Mouse (Mus musculus) left cerebral cortex, postnatal 14 days (tissue): ENCODE data around the gene Gm20604. TPM values are rescaled to one million over a fixed set of nuclear protein-coding genes. Genes with fewer than 3 reads are reported as not detected.

Experiments used
- DNase-seq, 2 experiments: peaks; one replicate each; pipeline ENCODE4 v3.0.0; 2021 to 2022; ENCODE audit warnings: low spot score in 2 of 2, mixed read lengths in 1 of 2
- intact Hi-C: fragments of 180-260 bp; cut with DNase I; formaldehyde crosslinking; loops from one replicate; pipeline ENCODE4 v1.15.1; 2025
- long read RNA-seq, 2 experiments: library from polyadenylated mRNA; stranded (forward); transcript quantifications; one replicate each; pipeline ENCODE4 v2.0.0; 2021
- total RNA-seq, 2 experiments: library from RNA; stranded (reverse); gene quantifications; 2 replicates each; pipeline ENCODE4 v1.2.3; 2021

Gene Gm20604
- 10 to 100 TPM; 20.6 to 21.9 TPM for total RNA-seq
- long read RNA-seq, experiment 1, transcript Gm20604-201 (2 exons, 2,795 nt), result major isoform, 20 of 24 reads
- long read RNA-seq, experiment 1, partial matches to known transcripts, result 0 of 24 reads
- long read RNA-seq, experiment 1, other reads (novel, unspliced or antisense), result 4 of 24 reads
- long read RNA-seq, experiment 2, transcript Gm20604-201 (2 exons, 2,795 nt), result major isoform, 20 of 25 reads
- long read RNA-seq, experiment 2, partial matches to known transcripts, result 3 of 25 reads
- long read RNA-seq, experiment 2, other reads (novel, unspliced or antisense), result 2 of 25 reads

DNA sequence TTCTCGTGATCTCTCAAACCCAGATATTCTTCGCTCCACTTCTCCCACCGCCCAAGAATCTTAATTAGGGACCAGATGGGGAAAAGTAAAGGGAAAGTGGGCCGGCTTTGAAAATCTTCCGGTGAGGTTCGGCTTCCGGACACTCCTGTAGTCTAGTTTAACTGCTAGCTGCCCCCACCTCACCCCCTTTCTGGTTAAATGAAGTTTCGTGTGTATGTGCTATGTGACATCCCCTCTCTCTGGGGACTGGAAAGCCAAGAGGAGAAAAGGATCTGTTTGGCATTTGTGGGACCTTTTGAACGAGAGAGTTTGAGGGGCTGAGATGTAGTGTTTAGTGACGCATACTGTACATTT, at the start of gene Gm20604:
Gene Gm20604 (minus strand): TSS at position 270 of the 354 bp plus-strand sequence.
- intact Hi-C loops, result no loop called here
- DNase-seq, result no peak

GRCm38 (mm10) chr12:102799528-102799927, 41.1 kb upstream of the Gm20604 start:
- DNase-seq, result no peak
- intact Hi-C loops, result no loop called here

- intact Hi-C loops, result loop anchor here (10.0 kb wide), 1 partner anchor 277 kb away; no protein-coding TSS in a partner anchor
- no peak for DNase-seq
These were observed 29.5 kb upstream of the Gm20604 start for GRCm38 (mm10) chr12:102787927-102788326.

DNA sequence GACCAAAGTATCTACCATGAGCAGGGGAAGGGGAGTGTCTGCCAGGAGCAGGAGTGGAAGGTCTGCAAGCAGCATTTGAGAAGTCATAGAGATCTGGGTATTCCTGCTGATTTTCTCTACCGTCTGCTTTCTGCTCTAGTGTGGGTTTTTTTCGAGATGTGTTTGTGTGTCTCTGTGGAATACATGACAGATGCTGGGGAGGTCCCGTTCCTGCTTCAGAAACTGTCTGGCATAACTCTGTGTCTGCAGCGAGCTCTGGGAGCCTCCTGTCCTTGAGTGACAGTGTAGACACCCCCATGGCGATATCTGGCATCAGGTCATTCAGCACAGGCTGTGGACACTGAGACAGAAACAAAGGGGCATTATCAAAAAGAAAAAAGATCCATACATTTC, 27.1 kb upstream of the Gm20604 start:
- intact Hi-C loops, result loop anchor here (10.0 kb wide), 1 partner anchor 279 kb away; no protein-coding TSS in a partner anchor

DNA sequence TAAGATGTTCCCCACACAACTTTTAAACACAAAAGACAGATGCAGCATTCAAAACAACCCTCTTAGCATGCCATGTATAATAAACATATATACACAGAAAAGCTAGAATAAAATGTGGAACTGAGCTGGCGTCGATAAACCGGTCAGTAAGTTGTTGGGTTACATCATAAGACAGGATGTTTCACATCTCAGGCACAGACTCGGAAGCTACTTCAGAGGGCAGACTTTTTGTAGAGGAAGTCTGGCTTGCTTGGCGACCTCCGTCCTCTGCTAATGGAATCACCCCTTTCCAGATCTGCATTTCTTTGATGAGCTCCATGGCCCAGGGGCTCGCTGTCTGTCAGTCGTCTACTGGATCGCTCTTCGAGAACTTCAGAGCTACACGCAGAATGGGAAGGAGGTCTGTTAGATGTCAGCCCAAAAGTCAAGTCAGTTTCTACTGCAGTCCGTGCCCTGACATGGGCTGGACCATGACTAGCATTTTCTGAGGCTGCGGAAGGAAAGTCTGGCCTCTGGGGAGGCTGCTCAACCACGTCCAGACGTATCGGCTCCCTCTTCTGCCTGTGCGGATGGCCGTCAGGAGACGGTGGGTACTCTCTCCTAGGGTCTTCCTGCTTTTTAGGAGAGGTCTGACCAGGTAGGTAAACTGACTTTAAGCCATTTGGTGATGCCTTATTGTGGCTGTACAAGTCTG, 26.6 kb upstream of the Gm20604 start:
- DNase-seq, result no peak

More for the DNA sequence above, 27.1 kb upstream of the Gm20604 start:
- peak in 1 of 2 experiments; percentile 17 for DNase-seq

DNA sequence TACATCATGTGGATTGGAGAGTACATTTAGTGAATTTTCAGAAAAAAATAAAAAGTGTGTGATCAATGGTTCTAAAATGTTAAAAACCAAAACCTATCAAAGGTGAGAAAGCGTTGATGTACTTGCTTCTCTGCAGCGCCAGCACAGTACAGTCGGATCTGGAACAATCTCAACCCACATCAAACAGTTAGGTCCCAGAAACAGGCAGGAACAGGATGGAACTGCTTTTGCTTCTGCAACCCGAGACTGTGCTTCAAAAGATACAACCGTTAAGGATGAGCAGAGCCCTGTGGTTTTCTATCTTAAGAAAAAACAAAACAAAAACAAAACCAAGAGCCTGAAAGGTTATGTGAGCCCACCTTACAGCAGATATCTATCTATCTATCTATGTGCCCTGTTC, 24.4 kb upstream of the Gm20604 start:
- intact Hi-C loops, result loop anchor here (10.0 kb wide), 1 partner anchor 282 kb away; no protein-coding TSS in a partner anchor
- DNase-seq, result no peak

More for the DNA sequence above, 26.6 kb upstream of the Gm20604 start:
- intact Hi-C loops, result loop anchor here (10.0 kb wide), 1 partner anchor 280 kb away; no protein-coding TSS in a partner anchor

DNA sequence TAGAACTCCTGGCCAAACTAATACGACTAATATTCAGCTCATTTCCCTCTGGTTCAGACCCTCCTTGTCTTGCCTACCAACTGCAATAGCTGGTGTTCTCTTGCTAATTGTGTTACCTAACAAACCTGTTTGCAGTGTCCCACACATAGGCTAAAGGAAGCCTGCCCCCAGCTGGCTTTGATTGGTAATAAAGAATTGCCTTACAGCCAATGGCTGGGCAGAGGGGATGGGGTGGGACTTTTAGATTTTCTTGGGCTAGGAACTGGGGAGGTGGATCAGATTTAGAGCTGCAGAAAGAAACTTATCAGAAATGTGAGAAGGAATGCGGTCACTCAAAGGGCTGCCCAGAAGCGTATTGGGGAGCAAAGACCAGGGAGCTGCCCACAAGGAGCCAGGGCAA, 21.0 kb upstream of the Gm20604 start:
- intact Hi-C loops, result no loop called here
- DNase-seq, result no peak

GRCm38 (mm10) chr12:102778151-102778550, 19.7 kb upstream of the Gm20604 start:
- intact Hi-C loops, result no loop called here
- no peak for DNase-seq

GRCm38 (mm10) chr12:102776035-102776434, 17.6 kb upstream of the Gm20604 start:
- no peak for DNase-seq
- intact Hi-C loops, result no loop called here

DNA sequence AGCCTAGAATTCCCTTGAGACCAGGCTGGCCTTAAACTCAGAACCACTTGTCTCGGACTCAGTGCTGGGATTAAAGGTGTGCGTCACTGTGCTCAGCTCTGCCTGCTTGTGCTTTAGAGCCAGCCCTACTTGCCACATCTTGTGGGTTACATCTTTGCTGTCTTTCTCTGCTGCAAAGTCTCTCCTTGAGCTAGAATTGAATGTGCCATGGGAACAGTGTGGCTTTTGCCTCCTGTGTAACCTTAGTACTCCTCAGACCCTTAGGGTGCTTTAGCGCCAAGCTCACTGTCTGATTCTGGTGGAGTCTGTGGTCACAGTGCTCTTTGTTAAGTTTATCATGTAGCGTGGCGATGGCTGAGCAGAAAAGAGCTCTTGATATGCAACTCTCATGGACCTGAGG, 14.2 kb upstream of the Gm20604 start:
- DNase-seq, result no peak
- intact Hi-C loops, result no loop called here

GRCm38 (mm10) chr12:102771601-102772000, 13.1 kb upstream of the Gm20604 start:
- DNase-seq, result no peak
- intact Hi-C loops, result no loop called here

DNA sequence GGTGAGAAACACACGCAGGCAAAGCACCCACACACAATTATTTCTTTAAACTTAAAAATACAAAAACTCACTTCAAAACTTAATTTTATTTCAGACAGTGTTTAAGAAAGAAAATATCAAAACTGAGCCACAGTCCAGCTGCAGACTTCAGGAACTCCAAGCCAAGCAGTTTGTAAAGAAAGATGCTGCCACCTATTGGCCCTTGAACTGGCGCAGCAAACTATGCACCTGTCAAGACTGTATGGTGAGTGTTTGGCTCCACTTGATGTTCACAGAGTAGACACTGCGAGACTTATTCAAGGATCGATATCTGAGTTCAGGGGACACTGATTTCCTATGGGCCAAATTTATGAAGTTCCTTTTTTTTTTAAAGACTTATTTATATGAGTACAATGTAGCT, 10.5 kb upstream of the Gm20604 start:
- no peak for DNase-seq
- intact Hi-C loops, result no loop called here

GRCm38 (mm10) chr12:102763696-102764095, 5.2 kb upstream of the Gm20604 start:
- intact Hi-C loops, result no loop called here
- DNase-seq, result no peak

DNA sequence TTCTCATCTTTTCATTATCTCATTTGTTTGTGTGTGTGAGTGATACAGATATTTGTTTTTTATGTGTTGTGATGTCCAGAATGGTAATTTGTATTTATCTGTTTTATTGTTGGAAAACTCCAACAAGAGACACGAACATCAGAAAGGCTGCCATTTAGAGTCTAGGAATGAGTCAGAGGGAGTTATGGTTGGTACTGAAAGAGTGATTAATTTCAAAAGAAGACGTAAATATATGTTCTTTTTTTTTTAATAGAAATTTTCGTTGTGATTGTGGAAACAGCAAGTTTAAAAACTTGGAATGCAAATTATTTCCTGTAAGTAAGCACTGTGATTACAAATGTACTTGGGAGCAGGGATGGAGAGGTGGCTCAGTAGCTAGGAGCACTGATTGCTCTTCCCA, 3.2 kb upstream of the Gm20604 start:
- intact Hi-C loops, result no loop called here
- DNase-seq, result no peak

DNA sequence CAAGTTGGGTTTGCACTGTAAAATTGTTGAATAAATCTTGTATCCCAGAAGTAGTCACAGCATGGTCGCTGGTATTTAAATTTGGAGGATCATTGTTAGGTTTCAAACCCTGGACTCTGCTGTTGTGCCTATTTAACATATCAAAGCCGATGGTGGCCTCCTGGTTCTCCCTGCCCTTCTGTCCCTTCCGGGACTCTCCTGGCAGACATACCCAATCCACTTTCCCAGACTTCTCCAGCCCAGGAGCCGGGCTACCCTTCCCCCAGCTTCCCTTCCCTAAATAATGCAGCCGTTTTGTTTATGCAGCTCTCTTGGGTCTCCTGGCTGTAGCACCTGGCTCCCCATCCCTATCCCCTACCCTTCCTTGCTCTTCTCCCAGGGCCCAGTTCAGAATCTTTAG, 464 bp upstream of the Gm20604 start:
- intact Hi-C loops, result no loop called here
- no peak for DNase-seq

GRCm38 (mm10) chr12:102757689-102758402, 626 bp downstream of the Gm20604 start, which contains the start of the genes Gm28051, Gon7 and Ubr7:
Gm28051 (minus strand) TSS chr12:102757765.
Gon7 (minus strand) TSS chr12:102757803.
Ubr7 (plus strand) TSS chr12:102757967.
- DNase-seq, result peak; percentile 97 to 98
- intact Hi-C loops, result no loop called here

GRCm38 (mm10) chr12:102757055-102757688, 1.3 kb downstream of the Gm20604 start:
- DNase-seq, result no peak
- intact Hi-C loops, result no loop called here

- intact Hi-C loops, result no loop called here
These were observed 2.2 kb downstream of the Gm20604 start for GRCm38 (mm10) chr12:102756304-102756703.

GRCm38 (mm10) chr12:102748256-102748655, 10.2 kb downstream of the Gm20604 start:
- intact Hi-C loops, result no loop called here
- DNase-seq, result no peak

More at GRCm38 (mm10) chr12:102756304-102756703, 2.2 kb downstream of the Gm20604 start:
- peak in 1 of 2 experiments; percentile 36 for DNase-seq
